Mouse (Mus musculus) ES-Bruce4 (cell line): ENCODE measurements around the gene Scn1b.

Source experiments
- CTCF ChIP-seq: IDR thresholded peaks from one replicate; pipeline ENCODE4 v1.8.1; 2011; ENCODE audit warnings: low read depth, low read length
- EP300 ChIP-seq: IDR thresholded peaks from 2 replicates; pipeline ENCODE4 v1.6.1; 2011; ENCODE audit warnings: low read depth, low read length; ENCODE audit not compliant: insufficient read depth
- POLR2A ChIP-seq: IDR thresholded peaks from one replicate; pipeline ENCODE4 v1.8.1; 2011; ENCODE audit warnings: low read length; ENCODE audit not compliant: insufficient read depth

GRCm38 (mm10) chr7:31160763-31161162, 34.0 kb upstream of the Scn1b start:
- TF ChIP-seq EP300 (no peak), CTCF (no peak), POLR2A (no peak)
